Mouse (Mus musculus): ENCODE measurements at regions not wholly inside any gene's neighbourhood (a gene's known extent, or its start where the extent isn't known, plus 50 kb on each side); places are given as distances from the start of the nearest gene placed in this dataset.

DNA sequence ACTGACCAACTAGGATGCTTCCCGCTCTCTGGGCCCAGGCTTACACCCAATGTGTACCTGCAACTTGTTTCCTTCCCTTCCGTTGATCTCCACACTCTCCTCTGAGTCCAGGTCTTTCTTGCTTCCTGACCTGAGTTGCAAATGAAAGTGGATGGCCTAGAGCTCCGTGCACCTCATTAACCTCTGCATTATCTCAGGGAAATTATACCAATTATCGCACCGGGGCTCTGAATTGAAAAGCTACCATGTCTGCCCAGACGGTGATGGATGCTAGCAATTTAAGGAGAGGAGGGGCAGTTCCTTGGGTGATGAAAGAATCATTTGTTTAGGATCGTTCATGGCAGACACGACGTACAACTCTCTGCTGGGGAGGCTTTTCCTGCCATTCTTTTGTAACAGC, 460.4 kb upstream of the Cdh11 start:
- TF ChIP-seq POLR2A (IDR thresholded peaks at IDR 0.05; ENCODE audit: borderline replicate concordance, control insufficient read depth, low read depth, low read length) (no peak), CTCF (IDR thresholded peaks at IDR 0.05; ENCODE audit: control insufficient read depth, insufficient read depth, low read length) (no peak)

All from bone marrow, adult 2 months (tissue).